Mouse (Mus musculus): ENCODE results near the gene Tigd3.

Tigd3 gene

GRCm38 (mm10) chr19:5874391-5874968, 19.5 kb downstream of the Tigd3 start:
- DNase-seq = no peak

- DNase-seq = no peak
Observed at GRCm38 (mm10) chr19:5872931-5873556, 20.9 kb downstream of the Tigd3 start.

GRCm38 (mm10) chr19:5872528-5872927, 21.4 kb downstream of the Tigd3 start:
- no peak for DNase-seq

DNA sequence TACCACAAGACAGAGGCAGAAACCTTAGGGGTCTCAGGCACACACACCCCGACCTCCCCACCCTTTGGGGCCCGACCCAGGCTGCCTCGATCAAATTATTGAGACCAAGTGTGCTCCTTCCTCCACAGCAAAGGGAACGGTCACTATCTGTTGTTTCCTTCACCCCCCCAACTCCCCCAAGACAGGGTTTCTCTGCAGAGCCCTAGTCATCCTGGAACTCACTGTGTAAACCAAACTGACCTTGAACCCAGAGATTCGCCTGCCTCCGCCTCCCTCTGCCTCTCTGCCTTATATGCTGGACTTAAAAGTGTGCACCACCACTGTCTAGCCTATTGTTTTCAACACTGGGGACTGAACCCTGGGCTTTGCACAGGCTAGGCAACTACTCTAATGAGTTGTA, 22.3 kb downstream of the Tigd3 start:
- DNase-seq = no peak

GRCm38 (mm10) chr19:5871273-5871672, 22.7 kb downstream of the Tigd3 start:
- DNase-seq = no peak

- no peak for DNase-seq
Observed at GRCm38 (mm10) chr19:5868096-5868495, 25.9 kb downstream of the Tigd3 start.

DNA sequence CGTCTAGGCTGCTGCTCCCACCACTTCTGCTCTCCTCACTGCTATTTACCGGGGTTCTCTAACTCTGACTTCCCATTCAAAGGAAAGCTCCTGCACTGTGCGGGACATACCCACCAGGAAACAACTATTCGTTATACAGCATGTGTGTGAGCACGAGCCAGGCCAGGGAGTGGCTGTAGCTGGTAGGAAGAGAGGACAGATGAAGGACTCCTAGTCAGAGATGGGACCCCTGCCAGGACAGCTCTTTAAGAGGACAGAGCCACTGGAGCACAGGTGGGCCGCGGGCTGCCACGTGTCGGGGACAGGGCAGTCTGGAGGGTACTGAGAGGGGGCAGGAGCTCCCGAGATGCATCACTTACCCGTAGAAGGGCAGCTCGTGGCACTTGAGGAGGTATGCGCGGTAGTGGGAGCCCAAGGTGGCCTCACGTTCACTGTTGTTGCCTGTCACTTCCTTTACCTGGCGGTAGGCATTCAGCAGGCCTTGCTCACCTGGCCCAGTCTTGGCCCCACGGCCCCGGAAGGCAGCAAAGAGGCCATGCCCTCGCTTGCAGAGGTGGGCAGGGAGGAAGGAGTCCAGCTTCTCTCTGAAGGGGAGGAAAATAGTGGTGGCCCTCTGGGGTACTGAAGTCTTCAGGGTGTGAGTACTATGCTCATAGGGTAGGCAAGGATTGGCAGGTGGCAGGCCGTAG, 29.1 kb downstream of the Tigd3 start:
- DNase-seq = no peak

- DNase-seq = no peak
Observed at GRCm38 (mm10) chr19:5863776-5864175, 30.2 kb downstream of the Tigd3 start.

- DNase-seq = no peak
Observed at GRCm38 (mm10) chr19:5862335-5863085, 31.4 kb downstream of the Tigd3 start.

DNA sequence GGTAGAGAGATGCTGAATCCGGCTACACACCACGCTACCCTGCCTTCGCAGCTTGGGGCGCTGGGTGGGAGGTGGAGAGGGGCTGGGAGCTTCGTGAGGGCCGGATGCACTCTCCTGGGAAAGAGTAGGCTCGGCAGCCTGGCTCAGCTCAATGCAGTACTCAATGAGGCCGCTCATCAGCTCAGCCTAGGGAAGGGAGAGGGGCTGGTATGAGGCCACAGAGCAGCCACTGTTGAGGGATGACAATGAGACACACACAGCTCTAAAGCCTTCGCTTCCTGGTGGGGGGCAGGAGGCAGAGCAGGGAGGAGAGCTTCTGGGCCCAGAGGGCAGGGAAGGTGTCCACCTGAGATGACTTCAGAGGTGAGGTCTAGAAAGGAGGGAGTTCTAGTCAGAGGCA, 37.3 kb downstream of the Tigd3 start:
- no peak for DNase-seq

DNA sequence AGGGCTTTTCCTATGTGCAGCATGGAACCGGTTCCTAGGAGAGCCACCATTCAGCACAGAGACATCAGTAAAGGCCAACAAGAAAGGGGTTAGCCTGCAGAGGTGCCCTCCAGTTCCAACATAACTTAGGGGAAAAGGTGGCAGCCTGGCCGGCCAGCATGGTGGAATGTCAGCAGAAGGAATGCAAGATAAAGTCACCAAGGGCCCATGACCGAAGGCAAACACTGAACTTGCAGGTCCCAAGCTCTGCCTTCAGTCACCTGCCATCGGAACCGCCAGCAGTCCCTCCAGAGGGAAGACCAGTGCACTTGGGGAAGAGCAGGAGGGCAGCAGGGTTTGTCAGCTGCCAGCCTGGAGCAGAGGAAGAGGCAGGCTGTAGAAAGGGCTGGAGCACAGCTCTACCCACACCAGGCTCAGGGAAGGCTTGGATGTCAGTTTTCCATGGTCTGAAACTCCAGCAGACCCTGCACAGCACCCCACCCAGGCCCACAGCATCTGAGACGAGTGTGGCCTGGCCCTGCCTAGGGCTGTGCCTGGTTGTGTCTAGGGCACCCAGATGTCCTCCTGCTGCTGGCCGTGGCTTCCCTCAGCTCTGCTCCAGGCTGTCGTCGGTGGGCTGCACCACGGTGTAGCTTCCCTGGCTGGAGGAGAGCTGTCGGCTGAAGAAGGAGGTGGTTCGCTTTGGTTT, 41.8 kb downstream of the Tigd3 start:
- DNase-seq = no peak

DNA sequence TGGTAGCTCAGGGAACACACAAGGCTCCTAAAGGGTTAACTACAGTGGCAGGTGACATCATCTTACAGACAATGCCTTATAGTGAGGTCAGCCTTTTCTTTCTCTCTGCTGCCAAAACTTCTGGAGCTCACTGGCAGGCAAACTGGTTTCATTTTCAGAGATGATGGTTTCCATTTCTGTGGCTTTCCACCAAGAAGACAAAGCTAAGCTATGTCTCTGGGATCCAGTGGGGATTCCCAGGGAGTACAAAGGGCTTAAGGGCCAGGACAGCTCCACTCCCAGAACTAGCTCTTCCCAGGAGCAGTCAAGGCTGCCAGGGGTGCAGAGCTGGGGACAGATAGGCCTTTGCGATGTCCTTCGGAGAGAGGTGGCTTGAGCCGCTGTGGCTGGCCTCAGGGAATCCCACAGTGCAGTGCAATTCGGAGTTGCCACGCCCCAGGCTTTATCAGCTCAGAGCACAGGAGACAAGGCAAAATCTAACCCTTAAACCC, 42.4 kb downstream of the Tigd3 start:
- DNase-seq = no peak

- DNase-seq = no peak
Observed at GRCm38 (mm10) chr19:5850860-5851259, 43.1 kb downstream of the Tigd3 start.

DNA sequence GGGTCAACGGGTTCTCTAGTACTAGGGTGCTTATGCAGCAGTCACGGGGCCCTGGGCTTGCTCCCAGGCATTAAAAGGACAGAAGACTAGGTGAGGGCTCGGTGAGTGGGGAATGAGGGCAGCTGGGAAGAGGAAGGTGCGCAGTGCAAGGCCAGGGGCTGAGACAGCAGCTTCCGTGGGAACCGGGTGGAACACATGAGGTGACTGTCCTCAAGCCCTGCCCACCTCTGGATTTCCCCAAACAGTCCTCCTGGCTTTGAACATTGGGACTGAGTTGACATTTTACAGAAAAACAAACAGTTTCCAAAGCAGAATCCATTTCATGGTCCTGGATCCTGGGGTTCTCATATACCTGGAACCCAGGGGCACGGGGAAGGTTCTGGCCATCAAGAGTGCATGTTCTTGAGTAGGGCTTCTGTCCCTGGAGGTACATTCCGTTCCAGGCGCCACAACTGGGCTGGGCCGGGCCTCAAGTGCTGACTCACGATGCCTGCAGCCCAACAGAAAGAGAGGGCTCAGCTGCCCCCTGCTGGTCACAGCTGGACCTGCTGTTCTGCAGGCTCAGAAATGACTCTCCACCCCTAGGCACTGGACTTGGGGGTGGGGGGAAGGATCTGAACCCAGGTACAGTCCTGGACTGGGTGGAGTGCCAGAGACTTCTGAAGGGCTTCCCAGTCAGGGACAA, 44.0 kb downstream of the Tigd3 start:
- DNase-seq = peak; percentile 96

DNA sequence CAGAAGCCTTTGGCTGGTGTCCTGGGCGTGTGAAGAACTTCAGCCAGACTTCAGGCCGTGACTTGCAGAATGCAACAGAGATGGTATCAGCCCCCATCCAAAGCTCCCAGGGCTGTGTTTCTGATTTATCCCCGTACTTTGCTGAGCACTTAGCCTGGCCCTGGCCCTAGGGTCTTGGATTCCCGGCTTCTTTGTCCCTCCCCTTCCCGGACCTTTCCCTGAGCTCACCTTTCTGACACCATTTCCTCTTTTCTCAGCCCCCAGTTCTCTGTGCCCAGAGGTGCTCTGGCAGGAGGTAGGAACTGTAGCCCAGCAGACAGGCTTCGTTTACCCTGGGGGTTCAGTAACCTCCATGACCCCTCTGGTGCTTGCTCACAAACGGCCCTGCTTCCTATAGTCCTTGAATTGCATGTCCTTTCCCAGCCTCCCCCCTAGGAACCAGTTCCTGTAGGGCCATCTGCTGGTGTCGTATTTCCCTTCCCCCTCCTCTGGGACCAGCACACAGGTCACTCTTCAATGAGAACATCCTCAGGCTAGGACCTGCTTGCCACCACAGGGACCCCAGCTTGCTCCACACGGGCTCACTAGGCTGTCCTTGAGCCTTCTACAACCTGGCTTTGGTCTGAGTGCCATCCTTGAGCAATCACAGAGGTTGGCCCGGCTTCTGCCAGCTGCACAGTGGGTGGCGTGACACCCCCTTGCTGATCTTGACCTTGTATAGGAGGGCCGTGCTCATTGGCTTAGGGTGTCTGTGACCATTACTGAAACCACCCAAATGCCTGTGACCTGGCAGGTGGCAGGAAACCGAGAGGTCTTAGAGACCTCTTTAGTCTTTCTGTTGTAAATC, 44.9 kb downstream of the Tigd3 start:
- peak; percentile 82 for DNase-seq

- peak; percentile 79 for DNase-seq
Observed at GRCm38 (mm10) chr19:5848032-5848825, 45.7 kb downstream of the Tigd3 start.

DNA sequence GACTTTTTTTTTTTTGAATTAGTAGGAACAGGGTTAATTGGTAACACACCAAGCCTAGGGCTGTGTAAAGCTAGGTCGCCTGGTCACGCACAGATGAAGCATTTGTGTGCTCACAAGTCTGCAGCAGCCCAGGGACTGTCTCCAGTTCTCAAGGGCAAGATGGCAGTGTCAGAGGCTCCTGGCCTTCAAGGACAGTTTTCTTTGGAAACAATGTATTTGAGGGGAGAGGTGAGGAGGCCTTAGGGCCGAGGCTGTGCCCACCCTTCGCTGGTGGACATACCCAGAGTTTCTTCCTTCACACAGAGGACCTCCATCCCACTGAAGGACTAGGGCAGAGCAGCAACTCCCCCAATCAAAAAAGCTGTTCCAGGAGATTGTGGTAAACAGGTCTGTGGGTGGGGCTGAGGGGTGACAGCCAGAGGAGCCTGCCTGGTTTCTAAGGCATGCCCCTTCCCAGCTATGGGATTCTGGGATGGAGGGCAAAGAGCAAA, 46.6 kb downstream of the Tigd3 start:
- peak; percentile 69 for DNase-seq

DNA sequence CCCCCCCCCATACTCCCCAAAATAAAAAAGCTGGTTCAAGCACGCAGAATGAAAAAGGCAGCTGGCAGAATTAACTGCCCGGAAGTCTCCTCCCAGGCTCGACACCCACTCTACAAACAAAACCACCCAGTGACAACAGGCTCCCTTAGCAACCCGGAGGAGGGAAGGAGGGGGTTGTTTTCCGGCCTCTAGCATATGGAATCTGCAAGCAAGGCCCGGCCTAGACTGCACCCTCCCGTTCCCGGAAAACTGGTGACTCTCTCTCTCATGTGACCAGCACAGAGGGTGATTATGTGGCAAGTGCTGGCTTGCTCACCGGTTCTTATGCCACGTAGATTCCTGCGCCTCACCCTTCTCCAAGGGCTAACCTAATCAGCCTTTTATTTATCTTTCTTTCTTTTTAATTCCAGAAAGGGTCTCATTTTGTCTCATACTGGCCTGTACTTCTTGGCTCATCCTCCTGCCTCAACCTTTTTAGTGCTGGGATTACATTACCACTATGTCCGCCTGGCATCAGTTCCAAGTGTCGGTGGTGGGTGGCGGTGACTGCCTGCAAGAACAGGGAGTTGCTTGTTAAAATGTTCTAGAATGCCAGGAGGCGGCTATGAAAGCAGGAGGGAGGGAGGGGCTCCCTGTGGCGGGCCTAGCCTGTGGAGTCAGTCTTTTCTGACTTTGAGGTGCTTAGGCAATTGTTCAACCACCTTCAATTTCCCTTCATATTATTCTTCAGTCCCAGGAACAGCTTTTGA, 47.2 kb downstream of the Tigd3 start:
- DNase-seq = peak; percentile 96

DNA sequence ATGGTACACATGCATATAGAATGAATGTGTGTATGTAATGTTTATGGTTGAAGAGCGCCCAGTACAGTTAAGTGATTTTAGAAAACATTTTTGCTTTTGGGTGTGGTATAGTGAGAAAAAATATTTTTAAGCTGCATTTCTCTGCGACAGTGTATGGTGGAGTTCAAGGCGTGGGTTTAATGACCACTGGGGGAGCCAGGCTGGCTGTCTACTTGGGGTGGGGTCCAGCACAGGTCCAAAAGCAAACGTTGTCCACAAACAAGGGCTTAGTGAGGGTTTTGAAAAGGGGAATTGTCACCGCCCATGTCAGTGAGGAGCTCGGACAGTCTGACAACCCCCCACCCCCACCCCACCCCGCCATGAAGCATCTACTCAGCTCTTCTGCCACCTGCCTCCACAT, 47.8 kb downstream of the Tigd3 start:
- DNase-seq = no peak
